Mouse (Mus musculus): ENCODE data around the gene Slc1a7.

DNA sequence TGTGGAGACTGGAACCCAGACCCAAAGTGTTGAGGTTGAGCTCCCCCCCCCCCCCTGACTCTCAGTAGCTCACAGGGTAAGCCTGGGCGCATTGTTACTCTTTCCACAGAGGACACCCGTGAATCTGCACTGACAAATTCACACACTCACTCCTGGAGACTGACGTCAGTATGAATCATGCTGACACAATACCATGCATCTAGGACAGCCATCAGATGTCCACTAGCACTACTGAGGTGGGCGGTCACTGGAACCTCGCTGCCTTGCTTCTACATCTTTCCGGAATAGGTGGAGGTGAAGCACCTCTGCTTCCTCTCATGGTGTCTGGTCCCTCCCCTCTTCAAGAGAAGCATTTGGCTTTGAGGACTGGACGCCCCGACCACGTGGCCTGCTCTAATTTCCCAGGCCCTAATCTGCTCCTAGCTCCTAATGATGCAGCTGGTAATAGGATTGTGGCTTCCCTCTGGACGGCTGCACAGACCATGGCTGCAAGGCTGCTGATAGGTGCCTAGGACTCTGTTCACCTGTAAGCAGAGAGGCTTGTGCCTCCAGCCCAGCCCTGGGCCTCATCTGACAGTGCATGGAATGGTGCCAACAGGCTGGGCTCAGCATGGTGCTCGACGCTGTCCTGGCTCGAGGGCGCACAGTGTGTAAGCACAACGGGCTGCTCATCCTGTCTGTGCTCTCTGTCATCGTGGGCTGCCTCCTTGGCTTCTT is at the start of gene Slc1a7:
- TF ChIP-seq POLR2A (IDR thresholded peaks at IDR 0.05; ENCODE audit: low read depth, low read length) (no peak), CTCF (IDR thresholded peaks at IDR 0.05; ENCODE audit: extremely low read depth, insufficient read depth, insufficient read length, insufficient replicate concordance) (no peak)

Data from spleen, adult 2 months (tissue).